Mouse (Mus musculus) macrophage (primary cell): Measurements from ENCODE around the gene Tube1. TPM values are rescaled to one million over a fixed set of nuclear protein-coding genes. Genes with fewer than 3 reads are reported as not detected.
"Not testable (repeated sequence)": the region's sequence is repeated elsewhere in the genome, so short reads cannot be mapped to it uniquely, and the experiment has no call there.

Experiments used
- H3K27ac ChIP-seq: fragments of 350-480 bp; formaldehyde crosslinking; 2 replicates; pipeline ENCODE4 v1.9.0; 2021
- H3K36me3 ChIP-seq: fragments of 350-480 bp; formaldehyde crosslinking; 2 replicates; pipeline ENCODE4 v1.9.0; 2021; ENCODE audit errors: inconsistent target
- H3K4me3 ChIP-seq: fragments of 350-480 bp; formaldehyde crosslinking; 2 replicates; pipeline ENCODE4 v1.9.0; 2021; ENCODE audit errors: inconsistent target
- H3K79me2 ChIP-seq: fragments of 350-480 bp; formaldehyde crosslinking; 2 replicates; pipeline ENCODE4 v1.9.0; 2021; ENCODE audit errors: inconsistent target
- WGBS: methylation state at CpG from one replicate; pipeline ENCODE4 v1.1.7; 2026; ENCODE audit warnings: inconsistent platforms; ENCODE audit not compliant: missing documents; 5-methylcytosine and 5-hydroxymethylcytosine counted together
- polyA plus RNA-seq: library from polyadenylated mRNA; stranded (reverse); fragments of 250-400 nt; gene quantifications from 3 replicates; pipeline ENCODE4 v1.2.4, GENCODE M21; 2018; ENCODE audit warnings: inconsistent platforms

Gene Tube1
- polyA plus RNA-seq, 1 experiment from 2014 or later = 0.73 TPM

GRCm38 (mm10) chr10:39176981-39177380, 43.2 kb downstream of the Tube1 start:
- Histone ChIP-seq H3K79me2 (no peaks in the 10 kb centered on the region), H3K4me3 (no peak overlapping the region), H3K36me3 (no peaks in the 10 kb centered on the region), H3K27ac (no peak overlapping the region)
- WGBS = 89% methylated on average over 5 of the region's 5 CpGs

GRCm38 (mm10) chr10:39184864-39185544, 51.2 kb downstream of the Tube1 start:
- no peaks in the 10 kb centered on the region for H3K79me2 ChIP-seq
- no peak overlapping the region for H3K27ac ChIP-seq
- no peak overlapping the region for H3K4me3 ChIP-seq
- H3K36me3 ChIP-seq = no peaks in the 10 kb centered on the region
- 98% methylated on average over 8 of the region's 8 CpGs for WGBS

GRCm38 (mm10) chr10:39185545-39185906, 51.8 kb downstream of the Tube1 start:
- whole genome bisulfite sequencing = 96% methylated on average over 4 of the region's 4 CpGs

GRCm38 (mm10) chr10:39192673-39193072, 58.9 kb downstream of the Tube1 start:
- WGBS = 17% methylated on average over 3 of the region's 3 CpGs

More at GRCm38 (mm10) chr10:39185545-39185906, 51.8 kb downstream of the Tube1 start:
- Histone ChIP-seq H3K4me3 (no peak overlapping the region), H3K79me2 (no peaks in the 10 kb centered on the region), H3K36me3 (no peaks in the 10 kb centered on the region), H3K27ac (no peak overlapping the region)

GRCm38 (mm10) chr10:39198216-39198615, 64.4 kb downstream of the Tube1 start:
- WGBS = 82% methylated on average over 4 of the region's 11 CpGs
- not testable (repeated sequence) for H3K36me3 ChIP-seq, H3K4me3 ChIP-seq, H3K27ac ChIP-seq, H3K79me2 ChIP-seq

More at GRCm38 (mm10) chr10:39192673-39193072, 58.9 kb downstream of the Tube1 start:
- Histone ChIP-seq H3K79me2 (no peaks in the 10 kb centered on the region), H3K4me3 (no peak overlapping the region), H3K36me3 (no peaks in the 10 kb centered on the region), H3K27ac (no peak overlapping the region)

Other genes with a start within 250 kb of the Tube1 start
- gene Lama4, start 168.5 kb upstream of the Tube1 start, polyA plus RNA-seq = 0.06 TPM in 1 of 3 replicates, not detected in the others
- gene Fam229b, start 62 bp upstream of the Tube1 start, polyA plus RNA-seq = 0.85 to 3.3 TPM (median 1.4 TPM) in 3 replicates
- gene Ccn6, start 29.8 kb downstream of the Tube1 start, polyA plus RNA-seq = not detected in 3 replicates
- gene Fyn, start 234.9 kb downstream of the Tube1 start, polyA plus RNA-seq = 11.3 to 23.4 TPM (median 18.6 TPM) in 3 replicates